Mouse (Mus musculus): Measurements from ENCODE around the gene Tsku. TPM values are rescaled to one million over a fixed set of nuclear protein-coding genes. Genes with fewer than 3 reads are reported as not detected.

Tsku gene
- polyA plus RNA-seq, 1 experiment from 2014 or later: 9.4 TPM

- H3K27ac ChIP-seq (ENCODE audit: low read length): no peak overlapping the region
- ATAC-seq (ENCODE audit: low read depth): no peak
- H3K36me3 ChIP-seq (ENCODE audit: control insufficient read depth, insufficient read depth, low read length): no peaks in the 10 kb centered on the region
- H3K4me1 ChIP-seq (replicated peaks; ENCODE audit: control insufficient read depth, insufficient read depth, low read length): peaks cover 8% of the 10 kb centered on the region
- no peak overlapping the region for H3K4me3 ChIP-seq (ENCODE audit: low read length)
- no peak overlapping the region for H3K4me2 ChIP-seq (ENCODE audit: low read depth, low read length)
- no peak overlapping the region for H3K9ac ChIP-seq (ENCODE audit: low read length)
- H3K9me3 ChIP-seq (ENCODE audit: control insufficient read depth, low read length): no peaks in the 10 kb centered on the region
- WGBS: 58% methylated on average over 12 of the region's 12 CpGs
- no peaks in the 10 kb centered on the region for H3K27me3 ChIP-seq (ENCODE audit: control insufficient read depth, insufficient read depth, low read depth, low read length)
Measured at GRCm38 (mm10) chr7:98388881-98389501, 27.9 kb upstream of the Tsku start.

GRCm38 (mm10) chr7:98387201-98387600, 26.1 kb upstream of the Tsku start:
- Histone ChIP-seq H3K27ac (ENCODE audit: low read length) (no peak overlapping the region), H3K9me3 (ENCODE audit: control insufficient read depth, low read length) (no peaks in the 10 kb centered on the region), H3K27me3 (ENCODE audit: control insufficient read depth, insufficient read depth, low read depth, low read length) (no peaks in the 10 kb centered on the region), H3K9ac (ENCODE audit: low read length) (no peak overlapping the region), H3K36me3 (ENCODE audit: control insufficient read depth, insufficient read depth, low read length) (no peaks in the 10 kb centered on the region), H3K4me3 (ENCODE audit: low read length) (no peak overlapping the region), H3K4me2 (ENCODE audit: low read depth, low read length) (no peak overlapping the region), H3K4me1 (replicated peaks; ENCODE audit: control insufficient read depth, insufficient read depth, low read length) (peaks cover 16% of the 10 kb centered on the region)
- no peak for ATAC-seq (ENCODE audit: low read depth)
- 76% methylated on average over 7 of the region's 7 CpGs for whole genome bisulfite sequencing

GRCm38 (mm10) chr7:98385168-98385567, 24.0 kb upstream of the Tsku start:
- WGBS: 44% methylated on average over 1 of the region's 1 CpGs
- H3K9ac ChIP-seq (ENCODE audit: low read length): no peak overlapping the region
- ATAC-seq (ENCODE audit: low read depth): no peak

GRCm38 (mm10) chr7:98383337-98383736, 22.2 kb upstream of the Tsku start:
- Histone ChIP-seq H3K27ac (ENCODE audit: low read length) (no peak overlapping the region), H3K4me3 (ENCODE audit: low read length) (no peak overlapping the region), H3K9ac (ENCODE audit: low read length) (no peak overlapping the region), H3K4me1 (replicated peaks; ENCODE audit: control insufficient read depth, insufficient read depth, low read length) (peaks cover 9% of the 10 kb centered on the region; the same call in 1 of the 2 replicates), H3K36me3 (ENCODE audit: control insufficient read depth, insufficient read depth, low read length) (no peaks in the 10 kb centered on the region), H3K4me2 (ENCODE audit: low read depth, low read length) (no peak overlapping the region), H3K9me3 (ENCODE audit: control insufficient read depth, low read length) (no peaks in the 10 kb centered on the region), H3K27me3 (ENCODE audit: control insufficient read depth, insufficient read depth, low read depth, low read length) (no peaks in the 10 kb centered on the region)
- ATAC-seq (ENCODE audit: low read depth): peak; percentile 54
- 29% methylated on average over 4 of the region's 4 CpGs for WGBS

More at GRCm38 (mm10) chr7:98385168-98385567, 24.0 kb upstream of the Tsku start:
- H3K27ac ChIP-seq (ENCODE audit: low read length): no peak overlapping the region
- no peaks in the 10 kb centered on the region for H3K9me3 ChIP-seq (ENCODE audit: control insufficient read depth, low read length)
- no peak overlapping the region for H3K4me3 ChIP-seq (ENCODE audit: low read length)
- no peaks in the 10 kb centered on the region for H3K36me3 ChIP-seq (ENCODE audit: control insufficient read depth, insufficient read depth, low read length)
- no peaks in the 10 kb centered on the region for H3K27me3 ChIP-seq (ENCODE audit: control insufficient read depth, insufficient read depth, low read depth, low read length)
- peaks cover 9% of the 10 kb centered on the region; the same call in 1 of the 2 replicates for H3K4me1 ChIP-seq (replicated peaks; ENCODE audit: control insufficient read depth, insufficient read depth, low read length)
- no peak overlapping the region for H3K4me2 ChIP-seq (ENCODE audit: low read depth, low read length)

- whole genome bisulfite sequencing: 62% methylated on average over 6 of the region's 6 CpGs
- Histone ChIP-seq H3K4me1 (replicated peaks; ENCODE audit: control insufficient read depth, insufficient read depth, low read length) (peaks cover 9% of the 10 kb centered on the region; the same call in 1 of the 2 replicates), H3K27ac (ENCODE audit: low read length) (no peak overlapping the region), H3K9me3 (ENCODE audit: control insufficient read depth, low read length) (no peaks in the 10 kb centered on the region), H3K36me3 (ENCODE audit: control insufficient read depth, insufficient read depth, low read length) (no peaks in the 10 kb centered on the region), H3K27me3 (ENCODE audit: control insufficient read depth, insufficient read depth, low read depth, low read length) (no peaks in the 10 kb centered on the region), H3K4me2 (ENCODE audit: low read depth, low read length) (no peak overlapping the region), H3K9ac (ENCODE audit: low read length) (no peak overlapping the region), H3K4me3 (ENCODE audit: low read length) (no peak overlapping the region)
- ATAC-seq (ENCODE audit: low read depth): no peak
Measured at GRCm38 (mm10) chr7:98382784-98383183, 21.7 kb upstream of the Tsku start.

GRCm38 (mm10) chr7:98380224-98380925, 19.2 kb upstream of the Tsku start:
- no peak overlapping the region for H3K9ac ChIP-seq (ENCODE audit: low read length)
- no peaks in the 10 kb centered on the region for H3K36me3 ChIP-seq (ENCODE audit: control insufficient read depth, insufficient read depth, low read length)
- WGBS: 64% methylated on average over 6 of the region's 6 CpGs
- no peaks in the 10 kb centered on the region for H3K27me3 ChIP-seq (ENCODE audit: control insufficient read depth, insufficient read depth, low read depth, low read length)
- H3K9me3 ChIP-seq (ENCODE audit: control insufficient read depth, low read length): no peaks in the 10 kb centered on the region
- ATAC-seq (ENCODE audit: low read depth): no peak
- no peak overlapping the region for H3K27ac ChIP-seq (ENCODE audit: low read length)
- H3K4me3 ChIP-seq (ENCODE audit: low read length): no peak overlapping the region
- no peak overlapping the region for H3K4me2 ChIP-seq (ENCODE audit: low read depth, low read length)
- H3K4me1 ChIP-seq (replicated peaks; ENCODE audit: control insufficient read depth, insufficient read depth, low read length): peaks cover 9% of the 10 kb centered on the region; the same call in 1 of the 2 replicates

- Histone ChIP-seq H3K9me3 (ENCODE audit: control insufficient read depth, low read length) (no peaks in the 10 kb centered on the region), H3K27ac (ENCODE audit: low read length) (no peak overlapping the region), H3K4me2 (ENCODE audit: low read depth, low read length) (no peak overlapping the region), H3K27me3 (ENCODE audit: control insufficient read depth, insufficient read depth, low read depth, low read length) (no peaks in the 10 kb centered on the region), H3K9ac (ENCODE audit: low read length) (no peak overlapping the region), H3K36me3 (ENCODE audit: control insufficient read depth, insufficient read depth, low read length) (no peaks in the 10 kb centered on the region), H3K4me3 (ENCODE audit: low read length) (no peak overlapping the region), H3K4me1 (replicated peaks; ENCODE audit: control insufficient read depth, insufficient read depth, low read length) (peaks cover 9% of the 10 kb centered on the region; the same call in 1 of the 2 replicates)
- 76% methylated on average over 4 of the region's 4 CpGs for whole genome bisulfite sequencing
- ATAC-seq (ENCODE audit: low read depth): no peak
Measured at GRCm38 (mm10) chr7:98379232-98379631, 18.1 kb upstream of the Tsku start.

GRCm38 (mm10) chr7:98377257-98377656, 16.1 kb upstream of the Tsku start:
- Histone ChIP-seq H3K4me2 (ENCODE audit: low read depth, low read length) (no peak overlapping the region), H3K9me3 (ENCODE audit: control insufficient read depth, low read length) (no peaks in the 10 kb centered on the region), H3K27me3 (ENCODE audit: control insufficient read depth, insufficient read depth, low read depth, low read length) (no peaks in the 10 kb centered on the region), H3K36me3 (ENCODE audit: control insufficient read depth, insufficient read depth, low read length) (no peaks in the 10 kb centered on the region), H3K4me1 (replicated peaks; ENCODE audit: control insufficient read depth, insufficient read depth, low read length) (no peaks in the 10 kb centered on the region), H3K27ac (ENCODE audit: low read length) (no peak overlapping the region), H3K4me3 (ENCODE audit: low read length) (no peak overlapping the region), H3K9ac (ENCODE audit: low read length) (no peak overlapping the region)
- WGBS: 47% methylated on average over 5 of the region's 5 CpGs
- no peak for ATAC-seq (ENCODE audit: low read depth)

GRCm38 (mm10) chr7:98371161-98371560, 10.0 kb upstream of the Tsku start:
- Histone ChIP-seq H3K27ac (ENCODE audit: low read length) (no peak overlapping the region), H3K4me1 (replicated peaks; ENCODE audit: control insufficient read depth, insufficient read depth, low read length) (no peaks in the 10 kb centered on the region), H3K4me2 (ENCODE audit: low read depth, low read length) (no peak overlapping the region), H3K36me3 (ENCODE audit: control insufficient read depth, insufficient read depth, low read length) (no peaks in the 10 kb centered on the region), H3K9me3 (ENCODE audit: control insufficient read depth, low read length) (no peaks in the 10 kb centered on the region), H3K4me3 (ENCODE audit: low read length) (no peak overlapping the region), H3K9ac (ENCODE audit: low read length) (no peak overlapping the region), H3K27me3 (ENCODE audit: control insufficient read depth, insufficient read depth, low read depth, low read length) (no peaks in the 10 kb centered on the region)
- ATAC-seq (ENCODE audit: low read depth): no peak
- 42% methylated on average over 4 of the region's 4 CpGs for WGBS
